Mouse (Mus musculus) adrenal gland, adult 18-20 months (tissue): ENCODE results near the gene Tmem59l. TPM values are rescaled to one million over a fixed set of nuclear protein-coding genes. Genes with fewer than 3 reads are reported as not detected.
"Not testable (repeated sequence)": the region's sequence is repeated elsewhere in the genome, so short reads cannot be mapped to it uniquely, and the experiment has no call there.

Experiments used
- DNase-seq, 2 experiments: peaks; one replicate each; pipeline ENCODE4 v3.0.0; 2021 to 2022; ENCODE audit warnings: low spot score in 2 of 2
- long read RNA-seq, 2 experiments: library from polyadenylated mRNA; stranded (forward); transcript quantifications; one replicate each; pipeline ENCODE4 v2.0.0; 2021
- total RNA-seq, 2 experiments: library from RNA; stranded (reverse); gene quantifications; 1 replicate in 1 of 2; 2 replicates in 1 of 2; pipeline ENCODE4 v1.2.3; 2021

The Tmem59l gene
- total RNA-seq: 10 to 100 TPM; 20.4 to 26.4 TPM
- long read RNA-seq, experiment 1, transcript Tmem59l-201 (8 exons, 1,491 nt): major isoform, 24 of 25 reads
- long read RNA-seq, experiment 1, partial matches to known transcripts: 0 of 25 reads
- long read RNA-seq, experiment 1, other reads (novel, unspliced or antisense): 1 of 25 reads
- long read RNA-seq, experiment 2, transcript Tmem59l-201 (8 exons, 1,491 nt): major isoform, 25 of 33 reads
- long read RNA-seq, experiment 2, partial matches to known transcripts: 5 of 33 reads
- long read RNA-seq, experiment 2, other reads (novel, unspliced or antisense): 3 of 33 reads

GRCm38 (mm10) chr8:70486941-70487520 lies at the start of gene Tmem59l:
Tmem59l (minus strand) TSS chr8:70487358.
- DNase-seq: no peak

- no peak for DNase-seq
Observed at GRCm38 (mm10) chr8:70535701-70536100, 48.5 kb upstream of the Tmem59l start.

GRCm38 (mm10) chr8:70535221-70535620 lies 48.1 kb upstream of the Tmem59l start:
- DNase-seq: no peak

GRCm38 (mm10) chr8:70534281-70534680 lies 47.1 kb upstream of the Tmem59l start:
- DNase-seq: no peak

- DNase-seq: no peak
Observed at GRCm38 (mm10) chr8:70530314-70530713, 43.2 kb upstream of the Tmem59l start.

GRCm38 (mm10) chr8:70529741-70530161 lies 42.6 kb upstream of the Tmem59l start:
- no peak for DNase-seq

GRCm38 (mm10) chr8:70529299-70529698 lies 42.1 kb upstream of the Tmem59l start:
- DNase-seq: no peak

- DNase-seq: no peak
Observed at GRCm38 (mm10) chr8:70528182-70528797, 41.1 kb upstream of the Tmem59l start.

- DNase-seq: peak; percentile 98 to 99
Observed at GRCm38 (mm10) chr8:70527512-70528181, 40.5 kb upstream of the Tmem59l start, which contains the start of the genes Fkbp8 and Kxd1. Fkbp8 (plus strand) TSS chr8:70527724. Kxd1 (minus strand) TSS chr8:70527956.

GRCm38 (mm10) chr8:70527111-70527511 lies 40.0 kb upstream of the Tmem59l start:
- no peak for DNase-seq

GRCm38 (mm10) chr8:70522592-70523403 lies 35.6 kb upstream of the Tmem59l start:
- DNase-seq: peak; percentile 94 to 96

GRCm38 (mm10) chr8:70519606-70520005 lies 32.4 kb upstream of the Tmem59l start:
- DNase-seq: no peak

- DNase-seq: no peak
Observed at GRCm38 (mm10) chr8:70519043-70519442, 31.9 kb upstream of the Tmem59l start.

GRCm38 (mm10) chr8:70517940-70518643 lies 30.9 kb upstream of the Tmem59l start:
- no peak for DNase-seq

GRCm38 (mm10) chr8:70513441-70513840 lies 26.3 kb upstream of the Tmem59l start:
- DNase-seq: peak; percentile 56 to 57

- DNase-seq: no peak
Observed at GRCm38 (mm10) chr8:70512253-70512903, 25.2 kb upstream of the Tmem59l start.

- DNase-seq: no peak
Observed at GRCm38 (mm10) chr8:70511770-70512169, 24.6 kb upstream of the Tmem59l start.

- DNase-seq: not testable (repeated sequence)
Observed at GRCm38 (mm10) chr8:70511174-70511573, 24.0 kb upstream of the Tmem59l start.

- DNase-seq: peak; percentile 95
Observed at GRCm38 (mm10) chr8:70510228-70510915, 23.2 kb upstream of the Tmem59l start, which contains the start of gene Uba52. Uba52 (minus strand) TSS chr8:70510801.
